Mouse (Mus musculus): ENCODE measurements at regions not wholly inside any gene's neighbourhood (a gene's known extent, or its start where the extent isn't known, plus 50 kb on each side); places are given as distances from the start of the nearest gene placed in this dataset.
A peak's percentile ranks its signal among the peaks of the same experiment; 100 is the strongest.
"Not testable (repeated sequence)": the region's sequence is repeated elsewhere in the genome, so short reads cannot be mapped to it uniquely, and the experiment has no call there.

GRCm38 (mm10) chr7:36175296-36175695 is 372.5 kb upstream of the Zfp507 start:
- TF ChIP-seq CTCF (IDR thresholded peaks at IDR 0.05; ENCODE audit: low read depth, low read length) = no peak
- TF ChIP-seq EP300 (IDR thresholded peaks at IDR 0.05; ENCODE audit: insufficient read depth, low read depth, low read length) = no peak
- TF ChIP-seq POLR2A (IDR thresholded peaks at IDR 0.05; ENCODE audit: insufficient read depth, low read length) = no peak
- Histone ChIP-seq H3K27ac (ENCODE audit: insufficient read depth, low read length) (no peak overlapping the region), H3K9ac (ENCODE audit: low read depth, poor library complexity, severe bottlenecking) (no peak overlapping the region), H3K27me3 (ENCODE audit: control insufficient read depth, insufficient read depth, low read length, poor library complexity, severe bottlenecking) (no peaks in the 10 kb centered on the region; the same call in 1 of the 2 replicates), H3K9me3 (replicated peaks; ENCODE audit: control insufficient read depth, insufficient read depth, low read length, poor library complexity, severe bottlenecking) (no peaks in the 10 kb centered on the region), H3K36me3 (ENCODE audit: control insufficient read depth, insufficient read depth, low read length, poor library complexity, severe bottlenecking) (no peaks in the 10 kb centered on the region), H3K4me3 (ENCODE audit: low read depth, low read length) (no peak overlapping the region), H3K4me1 (ENCODE audit: control insufficient read depth, insufficient read depth, low read length) (no peaks in the 10 kb centered on the region)

GRCm38 (mm10) chr7:36172511-36172910 is 369.7 kb upstream of the Zfp507 start:
- not testable (repeated sequence) for H3K27me3 ChIP-seq (ENCODE audit: control insufficient read depth, insufficient read depth, low read length, poor library complexity, severe bottlenecking); H3K36me3 ChIP-seq (ENCODE audit: control insufficient read depth, insufficient read depth, low read length, poor library complexity, severe bottlenecking); H3K4me1 ChIP-seq (ENCODE audit: control insufficient read depth, insufficient read depth, low read length); H3K27ac ChIP-seq (ENCODE audit: insufficient read depth, low read length); H3K9ac ChIP-seq (ENCODE audit: low read depth, poor library complexity, severe bottlenecking); H3K9me3 ChIP-seq (replicated peaks; ENCODE audit: control insufficient read depth, insufficient read depth, low read length, poor library complexity, severe bottlenecking); H3K4me3 ChIP-seq (ENCODE audit: low read depth, low read length)
- TF ChIP-seq CTCF (IDR thresholded peaks at IDR 0.05; ENCODE audit: low read depth, low read length) = peak; percentile 64

- TF ChIP-seq EP300 (IDR thresholded peaks at IDR 0.05; ENCODE audit: insufficient read depth, low read depth, low read length) (no peak), POLR2A (IDR thresholded peaks at IDR 0.05; ENCODE audit: insufficient read depth, low read length) (no peak), CTCF (IDR thresholded peaks at IDR 0.05; ENCODE audit: low read depth, low read length) (no peak)
Observed at GRCm38 (mm10) chr7:36157270-36157945, 354.6 kb upstream of the Zfp507 start.

GRCm38 (mm10) chr7:36156595-36156994 is 353.8 kb upstream of the Zfp507 start:
- Histone ChIP-seq H3K9me3 (replicated peaks; ENCODE audit: control insufficient read depth, insufficient read depth, low read length, poor library complexity, severe bottlenecking) (no peaks in the 10 kb centered on the region), H3K27ac (ENCODE audit: insufficient read depth, low read length) (no peak overlapping the region)

More at GRCm38 (mm10) chr7:36157270-36157945, 354.6 kb upstream of the Zfp507 start:
- Histone ChIP-seq H3K27ac (ENCODE audit: insufficient read depth, low read length) (no peak overlapping the region), H3K4me3 (ENCODE audit: low read depth, low read length) (no peak overlapping the region), H3K9me3 (replicated peaks; ENCODE audit: control insufficient read depth, insufficient read depth, low read length, poor library complexity, severe bottlenecking) (no peaks in the 10 kb centered on the region), H3K4me1 (ENCODE audit: control insufficient read depth, insufficient read depth, low read length) (no peaks in the 10 kb centered on the region), H3K9ac (ENCODE audit: low read depth, poor library complexity, severe bottlenecking) (no peak overlapping the region), H3K36me3 (ENCODE audit: control insufficient read depth, insufficient read depth, low read length, poor library complexity, severe bottlenecking) (no peaks in the 10 kb centered on the region), H3K27me3 (ENCODE audit: control insufficient read depth, insufficient read depth, low read length, poor library complexity, severe bottlenecking) (no peaks in the 10 kb centered on the region)

GRCm38 (mm10) chr7:36155576-36155975 is 352.8 kb upstream of the Zfp507 start:
- Histone ChIP-seq H3K9me3 (replicated peaks; ENCODE audit: control insufficient read depth, insufficient read depth, low read length, poor library complexity, severe bottlenecking) (no peaks in the 10 kb centered on the region), H3K36me3 (ENCODE audit: control insufficient read depth, insufficient read depth, low read length, poor library complexity, severe bottlenecking) (no peaks in the 10 kb centered on the region), H3K27ac (ENCODE audit: insufficient read depth, low read length) (no peak overlapping the region), H3K9ac (ENCODE audit: low read depth, poor library complexity, severe bottlenecking) (no peak overlapping the region), H3K4me1 (ENCODE audit: control insufficient read depth, insufficient read depth, low read length) (no peaks in the 10 kb centered on the region), H3K4me3 (ENCODE audit: low read depth, low read length) (no peak overlapping the region), H3K27me3 (ENCODE audit: control insufficient read depth, insufficient read depth, low read length, poor library complexity, severe bottlenecking) (no peaks in the 10 kb centered on the region)
- TF ChIP-seq CTCF (IDR thresholded peaks at IDR 0.05; ENCODE audit: low read depth, low read length) (no peak), EP300 (IDR thresholded peaks at IDR 0.05; ENCODE audit: insufficient read depth, low read depth, low read length) (no peak), POLR2A (IDR thresholded peaks at IDR 0.05; ENCODE audit: insufficient read depth, low read length) (no peak)

More at GRCm38 (mm10) chr7:36156595-36156994, 353.8 kb upstream of the Zfp507 start:
- no peaks in the 10 kb centered on the region for H3K27me3 ChIP-seq (ENCODE audit: control insufficient read depth, insufficient read depth, low read length, poor library complexity, severe bottlenecking)
- no peaks in the 10 kb centered on the region for H3K36me3 ChIP-seq (ENCODE audit: control insufficient read depth, insufficient read depth, low read length, poor library complexity, severe bottlenecking)
- no peak for TF ChIP-seq CTCF (IDR thresholded peaks at IDR 0.05; ENCODE audit: low read depth, low read length)
- no peaks in the 10 kb centered on the region for H3K4me1 ChIP-seq (ENCODE audit: control insufficient read depth, insufficient read depth, low read length)
- H3K4me3 ChIP-seq (ENCODE audit: low read depth, low read length) = no peak overlapping the region
- no peak overlapping the region for H3K9ac ChIP-seq (ENCODE audit: low read depth, poor library complexity, severe bottlenecking)

- H3K36me3 ChIP-seq (ENCODE audit: control insufficient read depth, insufficient read depth, low read length, poor library complexity, severe bottlenecking) = no peaks in the 10 kb centered on the region
- TF ChIP-seq EP300 (IDR thresholded peaks at IDR 0.05; ENCODE audit: insufficient read depth, low read depth, low read length) (no peak), POLR2A (IDR thresholded peaks at IDR 0.05; ENCODE audit: insufficient read depth, low read length) (no peak), CTCF (IDR thresholded peaks at IDR 0.05; ENCODE audit: low read depth, low read length) (no peak)
- no peak overlapping the region for H3K27ac ChIP-seq (ENCODE audit: insufficient read depth, low read length)
- no peaks in the 10 kb centered on the region for H3K9me3 ChIP-seq (replicated peaks; ENCODE audit: control insufficient read depth, insufficient read depth, low read length, poor library complexity, severe bottlenecking)
- no peaks in the 10 kb centered on the region for H3K4me1 ChIP-seq (ENCODE audit: control insufficient read depth, insufficient read depth, low read length)
- no peaks in the 10 kb centered on the region for H3K27me3 ChIP-seq (ENCODE audit: control insufficient read depth, insufficient read depth, low read length, poor library complexity, severe bottlenecking)
- no peak overlapping the region for H3K4me3 ChIP-seq (ENCODE audit: low read depth, low read length)
- H3K9ac ChIP-seq (ENCODE audit: low read depth, poor library complexity, severe bottlenecking) = no peak overlapping the region
Observed at GRCm38 (mm10) chr7:36155159-36155558, 352.4 kb upstream of the Zfp507 start.
